Mouse (Mus musculus) heart, embryonic 11.5 days (tissue): Measurements from ENCODE around the gene Crabp1. TPM values are rescaled to one million over a fixed set of nuclear protein-coding genes. Genes with fewer than 3 reads are reported as not detected.
A peak's percentile ranks its signal among the peaks of the same experiment; 100 is the strongest.

Experiments
- ATAC-seq: fragments of 200-750 bp; cut with Nextera tagmentation; replicated peaks from 2 replicates; pipeline ENCODE4 v1.8.0; 2017; ENCODE audit warnings: moderate library complexity; ENCODE audit not compliant: insufficient number of reproducible peaks, low FRiP score, low TSS enrichment
- H3K27ac ChIP-seq: fragments of 300-500 bp; sonication (generic); 2 replicates; pipeline ENCODE4 v1.5.1; 2014; ENCODE audit warnings: mild to moderate bottlenecking, low read depth, low read length
- H3K27me3 ChIP-seq: fragments of 300-500 bp; sonication (generic); 2 replicates; pipeline ENCODE4 v1.6.1; 2014; ENCODE audit warnings: mild to moderate bottlenecking, low read length, mixed read lengths; ENCODE audit not compliant: control insufficient read depth, insufficient read depth
- H3K36me3 ChIP-seq: fragments of 300-500 bp; sonication (generic); 2 replicates; pipeline ENCODE4 v1.6.1; 2014; ENCODE audit warnings: mild to moderate bottlenecking, low read length, moderate library complexity, mixed read lengths; ENCODE audit not compliant: control insufficient read depth, insufficient read depth
- H3K4me1 ChIP-seq: fragments of 300-500 bp; sonication (generic); 2 replicates; pipeline ENCODE4 v1.6.1; 2014; ENCODE audit warnings: low read length; ENCODE audit not compliant: control insufficient read depth, insufficient read depth
- H3K4me2 ChIP-seq: fragments of 300-500 bp; sonication (generic); 2 replicates; pipeline ENCODE4 v1.6.1; 2014; ENCODE audit warnings: mild to moderate bottlenecking, moderate library complexity
- H3K4me3 ChIP-seq: fragments of 300-500 bp; sonication (generic); 2 replicates; pipeline ENCODE4 v1.5.1; 2014; ENCODE audit warnings: low read depth, low read length
- H3K9ac ChIP-seq: fragments of 300-500 bp; sonication (generic); 2 replicates; pipeline ENCODE4 v1.6.1; 2014; ENCODE audit warnings: mild to moderate bottlenecking, low read depth, low read length, moderate library complexity
- H3K9me3 ChIP-seq: fragments of 300-500 bp; sonication (generic); replicated peaks from 2 replicates; pipeline ENCODE4 v1.6.1; 2016; ENCODE audit warnings: low read length; ENCODE audit not compliant: control insufficient read depth
- WGBS: fragments of 180-500 bp; shearing (Covaris S2); extraction: QIAGEN DNeasy Blood & Tissue Kit; methylation state at CpG from one replicate; pipeline ENCODE4 v1.1.7; 2014; ENCODE audit not compliant: insufficient replicate concordance; 5-methylcytosine and 5-hydroxymethylcytosine counted together
- polyA plus RNA-seq: library from polyadenylated mRNA; unstranded; fragments of >200 nt; fragmentation: Nextera tagmentation; extraction: Ambion mirVana; gene quantifications from 2 replicates; pipeline ENCODE4 v1.2.1, GENCODE M21; 2014

Crabp1 gene
- polyA plus RNA-seq, 1 experiment from 2014 or later = 50.3 TPM

GRCm38 (mm10) chr9:54734639-54735252, 29.8 kb upstream of the Crabp1 start:
- peak overlapping the region; percentile 90 for H3K4me3 ChIP-seq
- whole genome bisulfite sequencing = 24% methylated on average over 11 of the region's 11 CpGs
- H3K36me3 ChIP-seq = no peaks in the 10 kb centered on the region
- no peak overlapping the region; the same call in 1 of the 2 replicates for H3K9ac ChIP-seq
- H3K27ac ChIP-seq = no peak overlapping the region
- no peaks in the 10 kb centered on the region for H3K9me3 ChIP-seq
- no peak for ATAC-seq
- peaks cover 8% of the 10 kb centered on the region for H3K4me1 ChIP-seq
- H3K27me3 ChIP-seq = no peaks in the 10 kb centered on the region
- peak overlapping the region; percentile 88 for H3K4me2 ChIP-seq

- Histone ChIP-seq H3K4me3 (no peak overlapping the region), H3K9ac (no peak overlapping the region), H3K27me3 (no peaks in the 10 kb centered on the region; the same call in 1 of the 2 replicates), H3K4me2 (peak overlapping the region; percentile 42; the same call in 1 of the 2 replicates), H3K9me3 (no peaks in the 10 kb centered on the region), H3K4me1 (peaks cover 8% of the 10 kb centered on the region), H3K36me3 (no peaks in the 10 kb centered on the region), H3K27ac (no peak overlapping the region)
- no peak for ATAC-seq
- WGBS = 17% methylated on average over 9 of the region's 9 CpGs
Measured at GRCm38 (mm10) chr9:54736284-54736701, 28.3 kb upstream of the Crabp1 start.

GRCm38 (mm10) chr9:54738376-54738775, 26.2 kb upstream of the Crabp1 start:
- H3K9me3 ChIP-seq = no peaks in the 10 kb centered on the region
- no peak for ATAC-seq
- 35% methylated on average over 3 of the region's 3 CpGs for WGBS
- H3K36me3 ChIP-seq = no peaks in the 10 kb centered on the region
- peaks cover 3% of the 10 kb centered on the region for H3K4me1 ChIP-seq
- H3K4me2 ChIP-seq = no peak overlapping the region
- no peak overlapping the region for H3K27ac ChIP-seq
- no peaks in the 10 kb centered on the region; the same call in 1 of the 2 replicates for H3K27me3 ChIP-seq
- no peak overlapping the region for H3K4me3 ChIP-seq
- no peak overlapping the region for H3K9ac ChIP-seq

- no peak for ATAC-seq
- no peak overlapping the region for H3K4me2 ChIP-seq
- no peaks in the 10 kb centered on the region for H3K4me1 ChIP-seq
- H3K36me3 ChIP-seq = no peaks in the 10 kb centered on the region
- H3K9me3 ChIP-seq = no peaks in the 10 kb centered on the region
- H3K27ac ChIP-seq = no peak overlapping the region
- no peak overlapping the region for H3K4me3 ChIP-seq
- 60% methylated on average over 4 of the region's 4 CpGs for WGBS
- no peak overlapping the region for H3K9ac ChIP-seq
- no peaks in the 10 kb centered on the region; the same call in 1 of the 2 replicates for H3K27me3 ChIP-seq
Measured at GRCm38 (mm10) chr9:54743891-54744290, 20.7 kb upstream of the Crabp1 start.

GRCm38 (mm10) chr9:54745740-54746370, 18.7 kb upstream of the Crabp1 start:
- Histone ChIP-seq H3K9ac (no peak overlapping the region), H3K9me3 (no peaks in the 10 kb centered on the region), H3K27ac (no peak overlapping the region), H3K4me2 (no peak overlapping the region), H3K4me1 (no peaks in the 10 kb centered on the region), H3K36me3 (no peaks in the 10 kb centered on the region), H3K27me3 (no peaks in the 10 kb centered on the region), H3K4me3 (no peak overlapping the region)
- no peak for ATAC-seq
- 68% methylated on average over 13 of the region's 13 CpGs for WGBS

- Histone ChIP-seq H3K9ac (no peak overlapping the region), H3K4me3 (no peak overlapping the region), H3K27me3 (peaks cover 2% of the 10 kb centered on the region; the same call in 1 of the 2 replicates), H3K9me3 (no peaks in the 10 kb centered on the region), H3K4me1 (no peaks in the 10 kb centered on the region), H3K36me3 (no peaks in the 10 kb centered on the region), H3K4me2 (no peak overlapping the region), H3K27ac (no peak overlapping the region)
- no peak for ATAC-seq
- WGBS = 81% methylated on average over 7 of the region's 7 CpGs
Measured at GRCm38 (mm10) chr9:54750215-54750981, 14.2 kb upstream of the Crabp1 start.

- no peaks in the 10 kb centered on the region for H3K9me3 ChIP-seq
- no peak overlapping the region for H3K9ac ChIP-seq
- ATAC-seq = no peak
- H3K36me3 ChIP-seq = no peaks in the 10 kb centered on the region
- H3K4me3 ChIP-seq = no peak overlapping the region
- no peaks in the 10 kb centered on the region for H3K4me1 ChIP-seq
- no peak overlapping the region for H3K4me2 ChIP-seq
- no peak overlapping the region for H3K27ac ChIP-seq
- peaks cover 2% of the 10 kb centered on the region; the same call in 1 of the 2 replicates for H3K27me3 ChIP-seq
- WGBS = 84% methylated on average over 2 of the region's 2 CpGs
Measured at GRCm38 (mm10) chr9:54751684-54752083, 12.9 kb upstream of the Crabp1 start.

- H3K4me1 ChIP-seq = no peaks in the 10 kb centered on the region
- no peak overlapping the region for H3K27ac ChIP-seq
- H3K4me3 ChIP-seq = no peak overlapping the region
- H3K9me3 ChIP-seq = no peaks in the 10 kb centered on the region
- H3K27me3 ChIP-seq = peaks cover 2% of the 10 kb centered on the region; the same call in 1 of the 2 replicates
- no peaks in the 10 kb centered on the region for H3K36me3 ChIP-seq
- H3K4me2 ChIP-seq = no peak overlapping the region
- no peak overlapping the region for H3K9ac ChIP-seq
- no peak; the same call in 1 of the 2 replicates for ATAC-seq
- 41% methylated on average over 21 of the region's 21 CpGs for WGBS
Measured at GRCm38 (mm10) chr9:54752201-54752943, 12.2 kb upstream of the Crabp1 start.
